Mouse (Mus musculus) liver, embryonic 16.5 days (tissue): ENCODE data around the gene Nbr1. TPM values are rescaled to one million over a fixed set of nuclear protein-coding genes. Genes with fewer than 3 reads are reported as not detected.

Experiments
- ATAC-seq: fragments of 200-750 bp; cut with Nextera tagmentation; 2 replicates; pipeline ENCODE4 v1.8.0; 2017; ENCODE audit warnings: low read depth, mild to moderate bottlenecking, moderate number of reproducible peaks, moderate library complexity
- H3K27ac ChIP-seq: fragments of 300-500 bp; sonication (generic); 2 replicates; pipeline ENCODE4 v1.5.1; 2014; ENCODE audit warnings: mild to moderate bottlenecking, low read length
- H3K27me3 ChIP-seq: fragments of 300-500 bp; sonication (generic); 2 replicates; pipeline ENCODE4 v1.6.1; 2014; ENCODE audit warnings: low read depth, low read length, mixed read lengths; ENCODE audit not compliant: control insufficient read depth, insufficient read depth
- H3K36me3 ChIP-seq: fragments of 300-500 bp; sonication (generic); 2 replicates; pipeline ENCODE4 v1.6.1; 2014; ENCODE audit warnings: mild to moderate bottlenecking; ENCODE audit not compliant: control insufficient read depth, insufficient read depth
- H3K4me1 ChIP-seq: fragments of 300-500 bp; sonication (generic); 2 replicates; pipeline ENCODE4 v1.6.1; 2014; ENCODE audit warnings: low read depth, low read length, mixed read lengths; ENCODE audit not compliant: control insufficient read depth
- H3K4me2 ChIP-seq: fragments of 300-500 bp; sonication (generic); 2 replicates; pipeline ENCODE4 v1.6.1; 2014; ENCODE audit warnings: low read depth, low read length, mixed read lengths
- H3K4me3 ChIP-seq: fragments of 300-500 bp; sonication (generic); 2 replicates; pipeline ENCODE4 v1.5.1; 2014; ENCODE audit warnings: low read depth, mild to moderate bottlenecking, low read length
- H3K9ac ChIP-seq: fragments of 300-500 bp; sonication (generic); 2 replicates; pipeline ENCODE4 v1.6.1; 2014; ENCODE audit warnings: low read depth, low read length
- H3K9me3 ChIP-seq: fragments of 300-500 bp; sonication (generic); replicated peaks from 2 replicates; pipeline ENCODE4 v1.6.1; 2016; ENCODE audit warnings: low read length; ENCODE audit not compliant: control insufficient read depth
- WGBS: fragments of 180-500 bp; shearing (Covaris S2); extraction: QIAGEN DNeasy Blood & Tissue Kit; methylation state at CpG from one replicate; pipeline ENCODE4 v1.1.7; 2014; ENCODE audit not compliant: insufficient replicate concordance; 5-methylcytosine and 5-hydroxymethylcytosine counted together
- polyA plus RNA-seq: library from polyadenylated mRNA; unstranded; fragments of >200 nt; fragmentation: Nextera tagmentation; extraction: Ambion mirVana; gene quantifications from 2 replicates; pipeline ENCODE4 v1.2.1, GENCODE M21; 2015

The Nbr1 gene
- polyA plus RNA-seq, 1 experiment from 2014 or later, result 52.5 TPM

DNA sequence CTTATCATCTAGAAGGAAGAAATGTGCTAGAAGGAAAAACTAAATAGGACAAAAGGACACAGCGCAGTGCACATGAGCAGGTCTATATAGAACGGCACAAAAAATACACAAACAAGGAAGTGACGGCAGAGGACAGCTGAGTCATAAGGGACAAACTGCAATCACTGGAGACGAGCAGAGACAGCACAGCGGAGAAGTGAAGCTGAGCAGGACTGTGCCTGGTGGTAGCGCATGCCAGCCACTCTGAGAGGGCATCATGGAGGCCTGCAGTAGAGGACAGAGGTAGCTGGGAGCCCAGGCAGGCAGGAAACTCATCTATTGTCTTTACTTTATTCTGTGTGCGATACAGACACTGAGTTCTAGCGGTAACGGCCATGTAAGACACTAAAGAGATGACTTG lies 8.4 kb upstream of the Nbr1 start:
- H3K27me3 ChIP-seq, result no peaks in the 10 kb centered on the region
- H3K27ac ChIP-seq, result no peak overlapping the region
- H3K4me1 ChIP-seq, result no peaks in the 10 kb centered on the region
- no peaks in the 10 kb centered on the region for H3K9me3 ChIP-seq
- no peak overlapping the region for H3K4me2 ChIP-seq
- peaks cover 26% of the 10 kb centered on the region for H3K36me3 ChIP-seq
- no peak overlapping the region for H3K9ac ChIP-seq
- ATAC-seq, result 0 out of 2 replicates have a peak, but pooled peaks have one; percentile 24
- no peak overlapping the region for H3K4me3 ChIP-seq
- 74% methylated on average over 9 of the region's 9 CpGs for WGBS

DNA sequence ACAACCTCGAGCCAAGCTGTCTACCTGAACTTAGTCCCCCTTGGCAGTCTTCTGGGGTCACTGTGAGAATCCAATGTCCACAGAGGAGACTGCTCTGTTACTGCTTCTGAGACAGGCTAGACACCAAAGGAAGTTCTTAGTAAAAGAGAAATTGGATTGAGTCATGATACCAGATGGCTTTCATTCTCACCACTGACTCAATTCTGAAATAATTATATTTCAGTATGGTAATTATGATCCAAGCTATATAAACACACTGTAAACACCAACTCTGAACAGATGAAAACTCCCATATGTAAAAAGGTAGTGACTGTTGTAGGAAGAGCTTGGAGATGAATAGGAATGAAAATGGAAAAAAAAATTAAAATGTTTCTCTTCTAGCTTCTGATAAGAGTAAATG lies 7.8 kb upstream of the Nbr1 start:
- H3K27ac ChIP-seq, result no peak overlapping the region
- no peak for ATAC-seq
- WGBS, result 72% methylated on average over 1 of the region's 1 CpGs

DNA sequence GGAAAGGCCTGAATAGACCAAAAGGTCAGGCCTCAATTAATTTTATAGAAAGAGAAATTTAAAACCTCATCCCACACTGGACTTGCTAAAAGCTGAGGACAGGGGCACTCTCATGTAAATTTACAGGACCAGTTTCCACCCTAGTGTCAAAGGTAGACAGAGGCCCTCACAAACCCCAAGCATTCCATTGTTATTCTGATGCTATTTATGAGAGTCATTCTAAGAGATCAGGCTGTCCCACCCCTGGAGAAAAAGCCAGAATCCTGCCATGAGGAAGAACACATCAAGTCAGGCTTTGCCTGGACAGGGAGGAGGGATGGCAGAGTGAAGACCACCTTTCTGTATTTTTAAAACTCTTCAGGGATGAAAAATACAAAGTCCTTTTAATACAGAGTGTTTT lies 3.4 kb upstream of the Nbr1 start:
- Histone ChIP-seq H3K27me3 (no peaks in the 10 kb centered on the region), H3K9ac (no peak overlapping the region), H3K9me3 (no peaks in the 10 kb centered on the region), H3K36me3 (peaks cover 15% of the 10 kb centered on the region), H3K4me1 (peaks cover 9% of the 10 kb centered on the region), H3K4me2 (no peak overlapping the region), H3K4me3 (no peak overlapping the region), H3K27ac (no peak overlapping the region)
- no peak for ATAC-seq

More for the DNA sequence above, 7.8 kb upstream of the Nbr1 start:
- Histone ChIP-seq H3K4me3 (no peak overlapping the region), H3K9me3 (no peaks in the 10 kb centered on the region), H3K4me2 (no peak overlapping the region), H3K4me1 (no peaks in the 10 kb centered on the region), H3K9ac (no peak overlapping the region), H3K27me3 (no peaks in the 10 kb centered on the region), H3K36me3 (peaks cover 23% of the 10 kb centered on the region)

DNA sequence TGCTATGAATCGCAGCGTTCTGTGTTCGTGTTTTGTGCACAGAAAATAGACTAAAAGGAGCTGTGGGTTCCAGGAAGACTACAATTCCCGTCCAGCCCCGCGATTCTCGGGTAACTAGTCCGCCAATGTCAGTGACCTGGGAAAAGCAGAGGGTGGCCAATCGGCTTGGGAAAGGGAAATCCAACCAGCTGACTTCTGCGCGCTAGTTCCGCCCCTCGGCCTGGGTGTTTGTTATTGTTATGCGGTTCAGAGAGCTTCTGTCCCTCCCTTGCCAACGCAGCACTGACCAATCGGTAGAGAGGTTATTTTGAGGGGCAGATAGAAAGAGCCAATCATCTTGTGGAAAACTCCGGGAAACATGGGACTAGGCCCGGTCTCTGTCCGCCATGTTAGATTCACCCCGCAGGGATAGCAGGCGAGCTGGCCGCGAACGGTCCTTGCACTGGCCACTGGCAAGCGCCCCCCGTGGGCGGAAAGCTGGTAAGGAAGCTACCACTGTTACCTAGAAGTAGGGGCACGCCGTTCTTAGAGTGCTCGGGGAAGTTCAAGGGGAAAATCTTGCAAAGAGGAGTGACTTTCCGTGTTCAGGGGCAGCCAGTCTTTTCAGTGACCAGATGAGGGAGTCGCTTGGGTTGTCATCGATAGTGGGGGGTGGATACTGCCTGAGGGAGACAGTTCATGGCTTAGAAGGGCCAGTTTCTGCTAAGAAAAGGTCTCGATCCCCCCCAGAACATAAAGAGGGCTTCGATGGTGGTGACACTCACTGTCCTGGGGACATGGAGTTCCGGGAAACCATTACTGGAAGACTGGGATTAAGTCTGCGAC lies 739 bp downstream of the Nbr1 start:
- H3K4me3 ChIP-seq, result peak overlapping the region; percentile 85
- H3K9me3 ChIP-seq, result no peaks in the 10 kb centered on the region
- peak overlapping the region; percentile 77 for H3K4me2 ChIP-seq
- peaks cover 12% of the 10 kb centered on the region for H3K36me3 ChIP-seq
- no peaks in the 10 kb centered on the region for H3K27me3 ChIP-seq
- peak; percentile 93 for ATAC-seq
- H3K9ac ChIP-seq, result peak overlapping the region; percentile 92
- H3K27ac ChIP-seq, result peak overlapping the region; percentile 93
- peaks cover 16% of the 10 kb centered on the region for H3K4me1 ChIP-seq
- WGBS, result under 1% methylated on average over 37 of the region's 37 CpGs

DNA sequence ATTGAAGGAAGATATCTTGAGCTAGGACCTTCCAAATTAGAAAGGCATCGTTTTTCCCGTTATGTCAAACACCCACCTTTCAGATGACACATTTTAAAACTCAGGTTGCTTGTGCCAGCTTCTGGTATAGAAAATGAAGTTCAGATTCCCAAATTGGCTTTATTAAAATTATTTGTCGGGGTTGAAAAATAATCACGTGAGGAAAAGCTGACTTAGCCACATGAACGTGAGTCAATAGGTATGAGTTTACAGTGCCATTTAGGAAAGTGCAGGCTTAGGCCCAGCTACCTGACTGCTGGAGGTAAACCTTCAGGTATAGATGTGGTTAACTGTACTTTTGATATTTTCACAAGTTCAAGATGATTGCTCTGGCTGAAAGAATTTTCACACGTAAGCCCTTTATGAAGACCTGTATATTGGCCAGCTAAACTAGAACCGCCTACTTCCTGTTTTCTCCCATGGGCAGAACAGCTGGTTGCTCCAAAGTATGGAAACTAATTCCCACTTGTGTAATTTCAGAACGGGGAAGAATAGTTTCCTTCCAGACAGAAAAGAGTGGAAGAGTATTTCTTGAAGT lies 1.5 kb downstream of the Nbr1 start:
- no peak for ATAC-seq
- Histone ChIP-seq H3K9ac (peak overlapping the region; percentile 92), H3K36me3 (peaks cover 5% of the 10 kb centered on the region), H3K4me3 (peak overlapping the region; percentile 85), H3K4me2 (peak overlapping the region; percentile 77), H3K4me1 (peaks cover 16% of the 10 kb centered on the region), H3K27ac (peak overlapping the region; percentile 93), H3K9me3 (no peaks in the 10 kb centered on the region), H3K27me3 (no peaks in the 10 kb centered on the region)
- WGBS, result 3% methylated on average over 8 of the region's 8 CpGs

DNA sequence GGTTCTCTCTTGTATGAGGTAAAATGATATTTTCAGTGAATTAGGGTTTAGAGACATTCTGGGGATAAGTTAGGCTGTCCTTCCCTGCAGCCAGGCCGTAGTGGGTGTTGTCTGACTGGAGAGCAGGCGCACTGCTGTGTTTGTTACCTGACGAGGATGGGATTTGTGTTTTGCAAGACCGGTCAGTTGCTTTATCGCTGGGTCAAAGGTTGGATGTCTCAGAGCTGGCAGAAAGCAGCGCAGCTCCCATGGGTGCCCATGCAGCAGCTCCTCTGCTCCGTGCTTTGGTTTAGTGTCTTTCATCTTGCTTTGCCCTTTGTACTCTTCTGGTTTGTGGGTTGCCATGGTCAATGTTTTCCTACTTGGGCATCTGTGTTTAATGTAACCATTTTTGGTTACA lies 4.6 kb downstream of the Nbr1 start:
- H3K27me3 ChIP-seq, result no peaks in the 10 kb centered on the region
- H3K4me2 ChIP-seq, result peak overlapping the region; percentile 31; the same call in 1 of the 2 replicates
- peaks cover 21% of the 10 kb centered on the region for H3K36me3 ChIP-seq
- H3K27ac ChIP-seq, result peak overlapping the region; percentile 58
- no peaks in the 10 kb centered on the region for H3K9me3 ChIP-seq
- 80% methylated on average over 7 of the region's 7 CpGs for WGBS
- ATAC-seq, result no peak
- H3K4me1 ChIP-seq, result peaks cover 7% of the 10 kb centered on the region
- no peak overlapping the region for H3K9ac ChIP-seq
- H3K4me3 ChIP-seq, result no peak overlapping the region

DNA sequence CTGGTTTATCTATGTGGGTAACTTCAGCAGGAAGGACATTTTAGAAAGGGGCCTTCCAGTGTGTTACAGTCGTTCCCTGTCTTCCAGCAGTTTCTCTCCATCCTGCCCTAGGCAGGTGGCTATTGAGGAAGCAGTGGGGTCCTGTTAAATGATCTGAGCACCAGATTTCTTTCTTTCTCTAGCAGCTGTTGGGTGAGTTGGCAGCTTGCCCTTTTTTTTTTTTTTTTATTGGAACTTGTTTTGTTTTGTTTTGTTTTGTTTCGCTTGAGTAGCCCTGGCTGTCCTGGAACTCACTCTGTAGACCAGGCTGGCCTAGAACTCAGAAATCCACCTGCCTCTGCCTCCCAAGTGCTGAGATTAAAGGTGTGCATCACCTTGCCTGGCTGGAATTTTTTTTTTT lies 5.0 kb downstream of the Nbr1 start:
- Histone ChIP-seq H3K9me3 (no peaks in the 10 kb centered on the region), H3K4me1 (peaks cover 7% of the 10 kb centered on the region), H3K27ac (peak overlapping the region; percentile 58), H3K4me2 (peak overlapping the region; percentile 31; the same call in 1 of the 2 replicates), H3K4me3 (no peak overlapping the region), H3K36me3 (peaks cover 23% of the 10 kb centered on the region), H3K27me3 (no peaks in the 10 kb centered on the region), H3K9ac (no peak overlapping the region)
- ATAC-seq, result no peak
- WGBS, result 69% methylated on average over 2 of the region's 2 CpGs

DNA sequence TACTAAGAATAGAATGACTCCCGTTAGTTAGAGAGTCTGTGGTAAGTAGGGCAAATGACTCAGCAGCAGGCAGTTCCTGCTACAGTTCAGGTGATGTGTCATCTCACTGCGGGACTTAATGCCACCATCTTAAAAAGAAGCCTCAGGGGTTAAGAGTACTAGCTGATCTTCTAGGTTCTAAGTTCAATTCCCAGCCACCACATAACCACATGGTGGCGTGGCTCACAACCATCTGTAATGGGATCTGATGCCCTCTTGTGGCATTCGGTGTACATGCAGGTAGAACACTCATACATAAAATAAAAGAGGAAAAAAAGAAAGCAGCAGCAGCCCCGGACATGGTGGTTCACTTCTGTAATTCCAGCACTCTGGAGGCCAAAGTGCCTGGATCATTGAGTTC lies 10.4 kb downstream of the Nbr1 start:
- Histone ChIP-seq H3K9ac (no peak overlapping the region), H3K27ac (no peak overlapping the region), H3K27me3 (no peaks in the 10 kb centered on the region), H3K4me3 (no peak overlapping the region), H3K4me2 (no peak overlapping the region), H3K9me3 (no peaks in the 10 kb centered on the region), H3K36me3 (peaks cover 63% of the 10 kb centered on the region), H3K4me1 (peaks cover 2% of the 10 kb centered on the region; the same call in 1 of the 2 replicates)
- 16% methylated on average over 5 of the region's 5 CpGs for WGBS
- ATAC-seq, result 0 out of 2 replicates have a peak, but pooled peaks have one; percentile 30

DNA sequence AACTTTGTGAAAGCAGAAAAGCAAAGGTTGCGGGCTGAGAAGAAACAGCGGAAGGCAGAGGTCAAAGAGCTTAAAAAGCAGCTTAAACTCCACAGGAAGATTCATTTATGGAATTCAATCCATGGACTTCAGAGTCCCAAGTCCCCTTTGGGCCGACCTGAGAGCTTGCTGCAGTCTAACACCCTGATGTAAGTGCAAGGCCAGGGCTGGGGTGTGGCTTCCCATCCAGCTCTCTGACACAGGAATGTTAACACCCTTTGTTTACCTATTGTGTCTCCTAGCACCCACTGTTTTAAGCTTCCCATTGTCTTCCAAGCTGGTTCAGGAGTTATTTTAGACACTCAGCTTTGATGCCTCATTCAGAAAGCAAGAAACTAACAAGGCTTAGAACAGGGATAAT lies 16.5 kb downstream of the Nbr1 start:
- H3K4me1 ChIP-seq, result no peaks in the 10 kb centered on the region
- no peak overlapping the region for H3K4me2 ChIP-seq
- no peaks in the 10 kb centered on the region for H3K27me3 ChIP-seq
- no peak for ATAC-seq
- H3K9ac ChIP-seq, result no peak overlapping the region
- H3K27ac ChIP-seq, result no peak overlapping the region
- peaks cover 87% of the 10 kb centered on the region for H3K36me3 ChIP-seq
- WGBS, result 87% methylated on average over 3 of the region's 3 CpGs
- H3K4me3 ChIP-seq, result no peak overlapping the region
- no peaks in the 10 kb centered on the region for H3K9me3 ChIP-seq
